Mouse (Mus musculus): ENCODE results near the gene Vps51. TPM values are rescaled to one million over a fixed set of nuclear protein-coding genes. Genes with fewer than 3 reads are reported as not detected.
"Not testable (repeated sequence)": the region's sequence is repeated elsewhere in the genome, so short reads cannot be mapped to it uniquely, and the experiment has no call there.

Vps51 gene
- polyA plus RNA-seq, 1 experiment from 2014 or later: 50.7 TPM

GRCm38 (mm10) chr19:6046294-6047153 lies 30.5 kb downstream of the Vps51 start, which contains the start of gene Syvn1:
Gene Syvn1, plus strand, starts transcription at chr19:6046576.
- peak; percentile 91 for ATAC-seq (replicated peaks; ENCODE audit: extremely low read depth, insufficient read depth, low FRiP score)
- Histone ChIP-seq H3K36me3 (ENCODE audit: control insufficient read depth, insufficient read depth) (peaks cover 30% of the 10 kb centered on the region), H3K9me3 (replicated peaks; ENCODE audit: control insufficient read depth, low read length) (no peaks in the 10 kb centered on the region), H3K4me2 (ENCODE audit: low read depth, low read length) (peak within 1 kb of the TSS; percentile 99), H3K9ac (ENCODE audit: low read length) (peak within 1 kb of the TSS; percentile 87), H3K4me1 (ENCODE audit: control insufficient read depth, insufficient read depth, low read length) (peaks cover 19% of the 10 kb centered on the region), H3K4me3 (ENCODE audit: low read length) (peak within 1 kb of the TSS; percentile 83), H3K27ac (ENCODE audit: low read length) (peak within 1 kb of the TSS; percentile 99), H3K27me3 (ENCODE audit: control insufficient read depth, insufficient read depth, low read length) (no peaks in the 10 kb centered on the region)
- WGBS: under 1% methylated on average over 65 of the region's 65 CpGs

GRCm38 (mm10) chr19:6045366-6046293 lies 31.4 kb downstream of the Vps51 start:
- peaks cover 19% of the 10 kb centered on the region for H3K4me1 ChIP-seq (ENCODE audit: control insufficient read depth, insufficient read depth, low read length)
- H3K9me3 ChIP-seq (replicated peaks; ENCODE audit: control insufficient read depth, low read length): no peaks in the 10 kb centered on the region
- H3K27ac ChIP-seq (ENCODE audit: low read length): peak overlapping the region; percentile 99
- no peaks in the 10 kb centered on the region for H3K27me3 ChIP-seq (ENCODE audit: control insufficient read depth, insufficient read depth, low read length)
- peak overlapping the region; percentile 99 for H3K4me2 ChIP-seq (ENCODE audit: low read depth, low read length)
- H3K9ac ChIP-seq (ENCODE audit: low read length): peak overlapping the region; percentile 87
- peak; percentile 42; the same call in 1 of the 2 replicates for ATAC-seq (replicated peaks; ENCODE audit: extremely low read depth, insufficient read depth, low FRiP score)
- H3K4me3 ChIP-seq (ENCODE audit: low read length): peak overlapping the region; percentile 83
- H3K36me3 ChIP-seq (ENCODE audit: control insufficient read depth, insufficient read depth): peaks cover 23% of the 10 kb centered on the region
- 11% methylated on average over 20 of the region's 20 CpGs for WGBS

DNA sequence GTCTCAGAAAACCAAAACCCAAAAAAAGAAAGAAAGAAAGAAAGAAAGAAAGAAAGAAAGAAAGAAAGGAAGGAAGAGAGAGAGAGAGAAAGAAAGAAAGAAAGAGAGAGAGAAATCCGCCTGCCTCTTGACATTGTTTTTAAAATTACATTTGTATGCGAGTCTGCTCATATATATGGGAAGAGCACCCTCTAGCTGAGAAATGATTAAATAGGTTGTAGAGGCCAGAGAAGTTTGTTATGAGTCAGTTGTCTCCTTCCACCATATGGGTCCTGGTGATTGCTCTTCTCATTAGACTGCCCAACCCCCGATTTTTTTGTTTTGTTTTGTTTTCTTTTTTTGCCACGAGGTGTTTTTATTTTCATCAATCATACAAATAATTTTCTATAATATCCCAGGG lies 32.9 kb downstream of the Vps51 start:
- WGBS: 51% methylated on average over 4 of the region's 4 CpGs
- H3K4me3 ChIP-seq (ENCODE audit: low read length); H3K9me3 ChIP-seq (replicated peaks; ENCODE audit: control insufficient read depth, low read length); H3K4me2 ChIP-seq (ENCODE audit: low read depth, low read length); H3K27me3 ChIP-seq (ENCODE audit: control insufficient read depth, insufficient read depth, low read length); H3K27ac ChIP-seq (ENCODE audit: low read length); H3K36me3 ChIP-seq (ENCODE audit: control insufficient read depth, insufficient read depth); H3K9ac ChIP-seq (ENCODE audit: low read length); ATAC-seq (replicated peaks; ENCODE audit: extremely low read depth, insufficient read depth, low FRiP score): not testable (repeated sequence)
- H3K4me1 ChIP-seq (ENCODE audit: control insufficient read depth, insufficient read depth, low read length): peaks cover 19% of the 10 kb centered on the region

GRCm38 (mm10) chr19:6042293-6042692 lies 34.7 kb downstream of the Vps51 start:
- H3K4me3 ChIP-seq (ENCODE audit: low read length): no peak overlapping the region
- no peak for ATAC-seq (replicated peaks; ENCODE audit: extremely low read depth, insufficient read depth, low FRiP score)
- H3K27me3 ChIP-seq (ENCODE audit: control insufficient read depth, insufficient read depth, low read length): no peaks in the 10 kb centered on the region
- H3K9me3 ChIP-seq (replicated peaks; ENCODE audit: control insufficient read depth, low read length): no peaks in the 10 kb centered on the region
- H3K4me2 ChIP-seq (ENCODE audit: low read depth, low read length): no peak overlapping the region
- H3K9ac ChIP-seq (ENCODE audit: low read length): no peak overlapping the region
- peaks cover 7% of the 10 kb centered on the region for H3K4me1 ChIP-seq (ENCODE audit: control insufficient read depth, insufficient read depth, low read length)
- H3K27ac ChIP-seq (ENCODE audit: low read length): no peak overlapping the region; the same call in 1 of the 2 replicates
- no peaks in the 10 kb centered on the region for H3K36me3 ChIP-seq (ENCODE audit: control insufficient read depth, insufficient read depth)
- 70% methylated on average over 9 of the region's 9 CpGs for WGBS

GRCm38 (mm10) chr19:6040002-6040401 lies 37.0 kb downstream of the Vps51 start:
- no peak overlapping the region for H3K4me2 ChIP-seq (ENCODE audit: low read depth, low read length)
- no peak overlapping the region for H3K4me3 ChIP-seq (ENCODE audit: low read length)
- no peaks in the 10 kb centered on the region for H3K27me3 ChIP-seq (ENCODE audit: control insufficient read depth, insufficient read depth, low read length)
- no peak for ATAC-seq (replicated peaks; ENCODE audit: extremely low read depth, insufficient read depth, low FRiP score)
- no peak overlapping the region for H3K9ac ChIP-seq (ENCODE audit: low read length)
- H3K4me1 ChIP-seq (ENCODE audit: control insufficient read depth, insufficient read depth, low read length): peaks cover under 1% of the 10 kb centered on the region
- H3K27ac ChIP-seq (ENCODE audit: low read length): no peak overlapping the region
- no peaks in the 10 kb centered on the region for H3K9me3 ChIP-seq (replicated peaks; ENCODE audit: control insufficient read depth, low read length)
- H3K36me3 ChIP-seq (ENCODE audit: control insufficient read depth, insufficient read depth): no peaks in the 10 kb centered on the region

- Histone ChIP-seq H3K27me3 (ENCODE audit: control insufficient read depth, insufficient read depth, low read length) (no peaks in the 10 kb centered on the region), H3K36me3 (ENCODE audit: control insufficient read depth, insufficient read depth) (no peaks in the 10 kb centered on the region), H3K9me3 (replicated peaks; ENCODE audit: control insufficient read depth, low read length) (no peaks in the 10 kb centered on the region), H3K4me2 (ENCODE audit: low read depth, low read length) (no peak overlapping the region), H3K4me1 (ENCODE audit: control insufficient read depth, insufficient read depth, low read length) (no peaks in the 10 kb centered on the region), H3K9ac (ENCODE audit: low read length) (no peak overlapping the region), H3K27ac (ENCODE audit: low read length) (no peak overlapping the region), H3K4me3 (ENCODE audit: low read length) (no peak overlapping the region)
- WGBS: 73% methylated on average over 7 of the region's 7 CpGs
- no peak for ATAC-seq (replicated peaks; ENCODE audit: extremely low read depth, insufficient read depth, low FRiP score)
These were observed 38.7 kb downstream of the Vps51 start for GRCm38 (mm10) chr19:6038326-6038725.

- Histone ChIP-seq H3K4me3 (ENCODE audit: low read length) (no peak overlapping the region), H3K4me1 (ENCODE audit: control insufficient read depth, insufficient read depth, low read length) (no peaks in the 10 kb centered on the region), H3K9ac (ENCODE audit: low read length) (no peak overlapping the region), H3K9me3 (replicated peaks; ENCODE audit: control insufficient read depth, low read length) (no peaks in the 10 kb centered on the region), H3K27ac (ENCODE audit: low read length) (no peak overlapping the region), H3K36me3 (ENCODE audit: control insufficient read depth, insufficient read depth) (no peaks in the 10 kb centered on the region), H3K27me3 (ENCODE audit: control insufficient read depth, insufficient read depth, low read length) (no peaks in the 10 kb centered on the region), H3K4me2 (ENCODE audit: low read depth, low read length) (no peak overlapping the region)
- ATAC-seq (replicated peaks; ENCODE audit: extremely low read depth, insufficient read depth, low FRiP score): no peak
These were observed 39.3 kb downstream of the Vps51 start for GRCm38 (mm10) chr19:6037695-6038094.

GRCm38 (mm10) chr19:6035966-6036585 lies 41.0 kb downstream of the Vps51 start:
- Histone ChIP-seq H3K27me3 (ENCODE audit: control insufficient read depth, insufficient read depth, low read length) (no peaks in the 10 kb centered on the region), H3K9ac (ENCODE audit: low read length) (no peak overlapping the region), H3K4me1 (ENCODE audit: control insufficient read depth, insufficient read depth, low read length) (no peaks in the 10 kb centered on the region), H3K4me3 (ENCODE audit: low read length) (no peak overlapping the region), H3K9me3 (replicated peaks; ENCODE audit: control insufficient read depth, low read length) (no peaks in the 10 kb centered on the region), H3K27ac (ENCODE audit: low read length) (no peak overlapping the region), H3K4me2 (ENCODE audit: low read depth, low read length) (no peak overlapping the region), H3K36me3 (ENCODE audit: control insufficient read depth, insufficient read depth) (no peaks in the 10 kb centered on the region)
- no peak for ATAC-seq (replicated peaks; ENCODE audit: extremely low read depth, insufficient read depth, low FRiP score)
- 68% methylated on average over 9 of the region's 9 CpGs for WGBS
